Mouse (Mus musculus): ENCODE measurements around the gene C1galt1. TPM values are rescaled to one million over a fixed set of nuclear protein-coding genes. Genes with fewer than 3 reads are reported as not detected.

C1galt1 gene
- 2.5 and 2.9 TPM in 2 replicates for polyA plus RNA-seq (2015; fragmentation: Nextera tagmentation; extraction: Ambion mirVana)

DNA sequence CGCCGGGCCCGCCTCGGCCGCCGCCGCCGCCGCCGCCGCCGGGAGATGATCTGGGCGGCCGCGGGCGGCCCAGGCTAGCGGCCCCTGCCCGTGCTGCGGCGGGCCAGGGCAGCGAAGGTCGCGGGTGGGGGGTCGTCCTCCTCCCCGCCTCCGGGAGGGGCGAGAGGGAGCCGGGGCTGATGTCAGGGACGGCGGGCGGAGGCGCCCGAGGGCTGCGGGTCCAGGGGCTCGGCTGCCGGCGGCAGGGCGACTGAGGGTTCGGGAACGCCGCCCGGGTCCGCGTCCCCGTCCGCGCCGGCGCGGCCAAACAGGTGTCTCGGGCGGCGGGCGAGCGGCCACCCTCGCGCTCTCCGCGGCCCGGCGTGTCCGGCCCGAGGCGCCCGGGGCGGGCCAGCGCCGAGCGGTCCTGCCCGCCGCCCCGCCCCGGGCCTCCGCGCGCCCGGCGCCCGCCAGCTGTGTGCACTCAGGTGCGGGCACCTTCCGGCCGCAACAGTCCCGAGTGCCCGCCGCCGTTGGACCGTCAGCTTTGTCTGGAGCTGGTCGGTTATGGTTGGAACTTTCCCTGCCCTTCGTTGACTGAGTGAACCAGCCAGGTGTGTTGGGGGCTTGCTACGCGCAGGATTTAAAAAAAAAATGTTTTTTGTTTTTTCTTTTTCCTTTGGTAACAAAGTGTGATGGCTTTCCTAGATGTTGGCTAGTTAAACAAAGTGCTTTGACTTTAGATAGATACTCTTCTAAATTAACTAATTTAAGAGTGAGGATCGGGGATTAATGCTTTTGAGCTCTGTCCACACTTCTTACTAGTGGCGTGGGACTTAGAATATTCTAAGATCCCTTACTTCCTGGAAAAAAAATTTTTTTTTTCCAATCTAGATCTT lies at the start of gene C1galt1:
Gene C1galt1, plus strand, starts transcription at position 41 of the 878 bp plus-strand sequence.

Other genes starting within 250 kb of the C1galt1 start
- gene Asns, start 151.6 kb upstream of the C1galt1 start, polyA plus RNA-seq (2015; fragmentation: Nextera tagmentation; extraction: Ambion mirVana): 73.1 and 88.6 TPM in 2 replicates